Mouse (Mus musculus) neural tube, embryonic 15.5 days (tissue): ENCODE measurements around the gene D6Wsu163e. TPM values are rescaled to one million over a fixed set of nuclear protein-coding genes. Genes with fewer than 3 reads are reported as not detected.

Experiments used
- ATAC-seq: fragments of 200-750 bp; cut with Nextera tagmentation; 2 replicates; pipeline ENCODE4 v1.8.0; 2017; ENCODE audit warnings: mild to moderate bottlenecking, moderate TSS enrichment, moderate library complexity; ENCODE audit not compliant: low FRiP score
- H3K27ac ChIP-seq: fragments of 300-500 bp; sonication (generic); replicated peaks from 2 replicates; pipeline ENCODE4 v1.5.1; 2015; ENCODE audit warnings: mild to moderate bottlenecking, inconsistent platforms
- H3K27me3 ChIP-seq: fragments of 300-500 bp; sonication (generic); replicated peaks from 2 replicates; pipeline ENCODE4 v1.6.1; 2015; ENCODE audit warnings: inconsistent platforms
- H3K36me3 ChIP-seq: fragments of 300-500 bp; sonication (generic); 2 replicates; pipeline ENCODE4 v1.6.1; 2015; ENCODE audit warnings: inconsistent platforms
- H3K4me1 ChIP-seq: fragments of 300-500 bp; sonication (generic); 2 replicates; pipeline ENCODE4 v1.6.1; 2015; ENCODE audit warnings: inconsistent platforms
- H3K4me2 ChIP-seq: fragments of 300-500 bp; sonication (generic); 2 replicates; pipeline ENCODE4 v1.6.1; 2015; ENCODE audit warnings: inconsistent platforms, mild to moderate bottlenecking, moderate library complexity
- H3K4me3 ChIP-seq: fragments of 300-500 bp; sonication (generic); replicated peaks from 2 replicates; pipeline ENCODE4 v1.5.1; 2015; ENCODE audit warnings: mild to moderate bottlenecking, inconsistent platforms
- H3K9ac ChIP-seq: fragments of 300-500 bp; sonication (generic); replicated peaks from 2 replicates; pipeline ENCODE4 v1.6.1; 2015; ENCODE audit warnings: mild to moderate bottlenecking, inconsistent platforms
- H3K9me3 ChIP-seq: fragments of 300-500 bp; sonication (generic); replicated peaks from 2 replicates; pipeline ENCODE4 v1.6.1; 2016; ENCODE audit warnings: inconsistent platforms
- WGBS: fragments of 180-500 bp; shearing (Covaris S2); methylation state at CpG from one replicate; pipeline ENCODE4 v1.1.7; 2015; ENCODE audit warnings: mixed read lengths; 5-methylcytosine and 5-hydroxymethylcytosine counted together
- polyA plus RNA-seq: library from polyadenylated mRNA; unstranded; fragments of >200 nt; fragmentation: Nextera tagmentation; extraction: Ambion mirVana; gene quantifications from 2 replicates; pipeline ENCODE4 v1.2.1, GENCODE M21; 2015

D6Wsu163e gene
- 31.9 and 32.0 TPM in 2 replicates for polyA plus RNA-seq

DNA sequence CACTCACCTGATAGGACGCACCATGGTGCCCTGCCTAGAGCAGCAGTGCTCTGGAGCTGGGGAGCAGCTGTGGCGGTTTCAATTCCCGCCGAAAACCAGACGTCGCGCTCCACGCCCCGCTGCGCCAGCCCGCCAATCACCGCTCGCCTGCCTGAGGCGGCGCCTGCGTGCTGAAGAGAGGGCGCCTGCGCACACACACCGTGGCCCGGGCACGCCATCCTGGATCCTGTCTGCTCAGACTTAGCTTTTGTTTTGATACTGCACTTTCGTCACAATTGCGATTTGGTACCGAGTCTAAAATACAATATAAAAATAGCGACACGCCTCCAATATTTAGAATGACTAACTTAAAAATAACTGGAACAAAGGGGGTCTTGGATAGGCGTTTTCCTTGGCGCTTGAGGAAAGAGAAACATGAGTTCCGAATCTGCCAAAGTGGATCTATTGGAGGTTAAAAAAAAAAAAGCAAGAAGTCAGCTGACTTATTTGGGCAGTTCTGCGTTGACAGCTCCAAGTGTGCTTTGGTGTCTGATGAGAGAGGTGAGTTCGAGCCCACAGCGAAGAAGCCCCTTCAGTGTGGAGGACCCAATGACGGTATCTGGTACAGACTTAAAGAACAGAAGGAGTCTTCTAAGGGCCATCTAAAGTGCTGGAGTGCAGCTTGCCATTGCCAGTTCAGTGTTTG lies at the start of gene D6Wsu163e, which contains the start of gene Rad51ap1:
TSS of gene D6Wsu163e (plus strand) at position 476 of the 685 bp plus-strand sequence.
TSS of gene Rad51ap1 (minus strand) at position 101 of the 685 bp plus-strand sequence.
- H3K4me2 ChIP-seq, result peak within 1 kb of the TSS; percentile 94
- peak within 1 kb of the TSS; percentile 56 for H3K9ac ChIP-seq
- under 1% methylated on average over 33 of the region's 33 CpGs for WGBS
- peak; percentile 99 for ATAC-seq
- H3K4me3 ChIP-seq, result peak within 1 kb of the TSS; percentile 74
- no peaks in the 10 kb centered on the region for H3K9me3 ChIP-seq
- H3K27me3 ChIP-seq, result no peaks in the 10 kb centered on the region
- peak within 1 kb of the TSS; percentile 70 for H3K27ac ChIP-seq
- H3K4me1 ChIP-seq, result peaks cover 21% of the 10 kb centered on the region
- H3K36me3 ChIP-seq, result peaks cover 20% of the 10 kb centered on the region

DNA sequence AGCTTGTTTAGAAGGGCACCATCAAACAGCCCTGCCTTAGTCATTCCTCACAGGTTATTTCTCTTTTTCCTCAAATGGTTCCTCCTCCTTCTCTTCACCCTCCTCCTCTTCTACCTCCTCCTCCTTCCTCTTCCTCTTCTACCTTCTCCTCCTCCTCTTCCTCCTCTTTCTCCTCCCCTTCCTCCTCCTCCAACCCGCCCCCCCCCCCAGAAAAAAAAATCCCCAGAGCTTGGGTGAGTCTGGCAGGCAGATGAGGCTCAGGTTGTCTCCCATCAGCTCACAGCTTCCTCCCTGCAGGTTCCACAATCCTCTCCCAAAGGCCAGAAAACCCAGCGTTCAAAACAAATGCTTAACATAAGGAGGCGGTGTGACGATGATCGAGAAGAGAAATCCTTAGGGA lies 32.4 kb upstream of the D6Wsu163e start:
- no peaks in the 10 kb centered on the region for H3K9me3 ChIP-seq

DNA sequence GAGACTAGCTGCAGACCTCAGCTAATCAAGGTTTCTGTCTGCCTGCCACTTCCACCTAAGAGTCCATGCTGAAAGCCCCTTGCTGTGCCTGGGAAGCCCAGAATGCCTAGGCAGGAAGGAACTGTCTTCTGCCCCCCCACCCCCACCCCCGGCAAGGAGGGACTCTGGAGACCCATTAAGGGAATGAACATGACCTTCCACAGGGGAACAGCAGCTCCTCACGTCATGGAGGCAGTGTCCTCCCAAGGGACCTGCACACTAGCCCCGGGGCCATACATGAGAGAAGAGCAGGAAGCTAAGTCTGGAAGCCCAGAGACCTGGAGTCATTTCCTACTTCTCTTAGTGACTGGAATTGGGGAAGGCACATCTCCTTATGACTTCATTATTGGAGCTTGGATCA lies 31.9 kb upstream of the D6Wsu163e start:
- WGBS, result 68% methylated on average over 3 of the region's 3 CpGs
- ATAC-seq, result no peak
- Histone ChIP-seq H3K27ac (no peak overlapping the region), H3K9ac (no peak overlapping the region), H3K4me3 (no peak overlapping the region), H3K4me2 (no peak overlapping the region), H3K36me3 (no peaks in the 10 kb centered on the region), H3K9me3 (no peaks in the 10 kb centered on the region), H3K4me1 (no peaks in the 10 kb centered on the region), H3K27me3 (no peaks in the 10 kb centered on the region)

More for the DNA sequence above, 32.4 kb upstream of the D6Wsu163e start:
- WGBS, result 77% methylated on average over 4 of the region's 5 CpGs
- ATAC-seq, result no peak
- no peaks in the 10 kb centered on the region for H3K27me3 ChIP-seq
- no peak overlapping the region for H3K4me2 ChIP-seq
- H3K27ac ChIP-seq, result no peak overlapping the region
- H3K9ac ChIP-seq, result no peak overlapping the region
- no peaks in the 10 kb centered on the region for H3K4me1 ChIP-seq
- H3K4me3 ChIP-seq, result no peak overlapping the region
- no peaks in the 10 kb centered on the region for H3K36me3 ChIP-seq

- Histone ChIP-seq H3K9ac (no peak overlapping the region), H3K36me3 (no peaks in the 10 kb centered on the region), H3K9me3 (no peaks in the 10 kb centered on the region), H3K27ac (no peak overlapping the region), H3K4me1 (no peaks in the 10 kb centered on the region), H3K27me3 (no peaks in the 10 kb centered on the region), H3K4me3 (no peak overlapping the region), H3K4me2 (no peak overlapping the region)
- WGBS, result 86% methylated on average over 4 of the region's 4 CpGs
- ATAC-seq, result no peak
Measured at GRCm38 (mm10) chr6:126910727-126911126, 29.0 kb upstream of the D6Wsu163e start.

- H3K27ac ChIP-seq, result no peak overlapping the region
- H3K4me1 ChIP-seq, result no peaks in the 10 kb centered on the region
- H3K9ac ChIP-seq, result no peak overlapping the region
- no peak overlapping the region for H3K4me2 ChIP-seq
- ATAC-seq, result no peak
- H3K36me3 ChIP-seq, result no peaks in the 10 kb centered on the region
- WGBS, result 84% methylated on average over 5 of the region's 5 CpGs
- H3K27me3 ChIP-seq, result no peaks in the 10 kb centered on the region
- no peaks in the 10 kb centered on the region for H3K9me3 ChIP-seq
- H3K4me3 ChIP-seq, result no peak overlapping the region
Measured at GRCm38 (mm10) chr6:126914928-126915327, 24.8 kb upstream of the D6Wsu163e start.

DNA sequence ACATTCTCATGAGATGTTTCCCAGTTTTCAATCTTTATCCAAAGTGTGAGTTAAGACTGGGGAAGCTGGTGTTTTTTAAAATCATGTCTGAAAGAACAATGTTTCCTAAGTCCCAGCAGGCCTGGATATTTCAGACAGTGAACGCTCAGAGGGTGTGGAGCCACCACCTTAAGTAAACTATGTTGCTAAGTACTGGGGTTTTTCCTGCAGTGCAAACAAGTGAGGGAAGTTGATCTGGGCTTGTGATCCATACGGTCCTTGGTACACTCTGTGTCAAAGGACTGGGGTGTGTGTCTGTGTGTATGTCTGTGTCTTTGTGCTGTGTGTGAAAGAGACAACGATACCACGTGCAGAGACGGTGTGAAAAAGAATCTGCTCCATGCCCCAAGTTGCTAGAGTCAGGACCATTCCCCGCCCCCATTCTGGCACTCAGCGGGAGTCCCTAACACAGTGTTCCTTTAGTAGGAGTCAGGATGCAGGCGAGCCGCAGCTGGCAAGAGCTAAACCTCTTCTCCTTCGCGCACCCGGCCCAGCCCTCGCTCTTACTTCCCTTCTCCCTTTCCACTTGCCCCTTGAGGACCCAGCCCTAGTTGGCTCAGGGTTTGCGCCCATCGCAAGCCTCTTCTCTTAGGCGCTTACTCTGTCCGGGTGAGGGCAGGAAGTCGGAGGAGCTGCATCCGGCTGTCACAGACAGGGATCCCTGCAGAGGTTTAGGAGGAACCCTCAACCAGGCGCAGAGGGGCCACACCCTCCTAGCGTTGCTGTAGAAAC lies 18.5 kb upstream of the D6Wsu163e start, which contains the start of gene Dyrk4:
TSS of gene Dyrk4 (minus strand) at position 729 of the 771 bp plus-strand sequence.
- H3K36me3 ChIP-seq, result peaks cover 5% of the 10 kb centered on the region; the same call in 1 of the 2 replicates
- no peaks in the 10 kb centered on the region for H3K27me3 ChIP-seq
- peak within 1 kb of the TSS; percentile 21 for H3K4me3 ChIP-seq
- H3K9me3 ChIP-seq, result no peaks in the 10 kb centered on the region
- ATAC-seq, result no peak
- no peak within 1 kb of the TSS for H3K9ac ChIP-seq
- H3K4me2 ChIP-seq, result peak within 1 kb of the TSS; percentile 48
- WGBS, result 7% methylated on average over 21 of the region's 21 CpGs
- no peak within 1 kb of the TSS for H3K27ac ChIP-seq
- no peaks in the 10 kb centered on the region for H3K4me1 ChIP-seq

- no peak overlapping the region for H3K27ac ChIP-seq
- no peak overlapping the region for H3K4me3 ChIP-seq
- no peaks in the 10 kb centered on the region for H3K27me3 ChIP-seq
- 83% methylated on average over 2 of the region's 2 CpGs for WGBS
- H3K9me3 ChIP-seq, result no peaks in the 10 kb centered on the region
- no peaks in the 10 kb centered on the region for H3K36me3 ChIP-seq
- ATAC-seq, result no peak
- H3K4me2 ChIP-seq, result no peak overlapping the region
- no peak overlapping the region for H3K9ac ChIP-seq
- H3K4me1 ChIP-seq, result no peaks in the 10 kb centered on the region
Measured at GRCm38 (mm10) chr6:126932896-126933295, 6.9 kb upstream of the D6Wsu163e start.

DNA sequence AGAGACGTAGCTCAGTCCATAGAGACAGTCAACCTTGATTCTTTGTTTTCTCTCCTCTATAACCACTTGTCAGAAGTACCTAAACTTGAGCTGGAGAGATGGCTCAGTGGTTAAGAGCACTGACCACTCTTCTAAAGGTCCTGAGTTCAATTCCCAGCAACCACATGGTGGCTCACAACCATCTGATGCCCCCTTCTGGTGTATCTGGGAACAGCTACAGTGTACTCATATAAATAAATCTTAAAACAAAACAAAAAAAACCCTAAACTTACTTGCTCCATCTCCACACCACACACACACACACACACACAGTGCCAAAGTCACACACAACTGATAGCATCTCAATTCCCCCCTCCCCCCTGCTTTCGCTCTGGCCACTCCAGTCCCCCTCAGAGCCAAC lies 1.7 kb upstream of the D6Wsu163e start:
- H3K36me3 ChIP-seq, result peaks cover 7% of the 10 kb centered on the region
- H3K9me3 ChIP-seq, result no peaks in the 10 kb centered on the region
- peaks cover 21% of the 10 kb centered on the region for H3K4me1 ChIP-seq
- 86% methylated on average over 2 of the region's 2 CpGs for WGBS
- H3K4me3 ChIP-seq, result 0 out of 2 replicates have a peak overlapping the region, but pooled peaks have one; percentile 74
- H3K4me2 ChIP-seq, result peak overlapping the region; percentile 94
- H3K9ac ChIP-seq, result no peak overlapping the region
- no peaks in the 10 kb centered on the region for H3K27me3 ChIP-seq
- ATAC-seq, result no peak
- H3K27ac ChIP-seq, result no peak overlapping the region

DNA sequence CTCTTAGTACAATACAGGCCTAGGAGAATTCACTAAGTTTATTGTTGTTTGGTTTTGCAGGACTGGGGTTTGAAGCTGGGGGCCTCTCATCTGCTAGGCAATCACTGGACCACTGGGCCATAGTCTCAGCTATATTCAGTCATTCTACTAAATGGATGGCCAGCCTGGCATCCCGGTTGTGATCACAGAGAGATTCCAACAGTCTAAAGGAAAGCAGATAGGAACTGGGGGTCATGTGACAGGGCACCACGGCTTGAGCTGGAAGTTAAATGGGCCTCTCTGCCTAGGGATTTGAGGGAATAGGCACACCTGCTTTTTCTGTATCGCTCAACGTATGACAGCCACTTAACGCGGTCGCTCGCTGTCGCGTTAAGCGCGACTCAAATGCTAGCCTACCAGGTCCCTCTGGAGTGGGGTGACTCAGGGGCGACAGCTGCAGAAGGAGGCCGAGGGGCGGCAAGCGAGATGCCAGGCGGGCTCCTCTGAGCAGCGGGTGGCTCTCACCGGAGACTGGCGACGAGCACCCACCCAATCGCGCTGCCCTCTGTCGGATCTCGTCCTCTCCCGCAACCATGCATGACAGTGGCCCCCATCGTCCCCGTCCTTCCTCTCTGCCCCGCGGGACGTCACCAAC lies 792 bp upstream of the D6Wsu163e start:
- no peak overlapping the region for H3K27ac ChIP-seq
- no peak; the same call in 1 of the 2 replicates for ATAC-seq
- no peaks in the 10 kb centered on the region for H3K27me3 ChIP-seq
- H3K9ac ChIP-seq, result peak overlapping the region; percentile 51
- under 1% methylated on average over 31 of the region's 31 CpGs for WGBS
- peaks cover 13% of the 10 kb centered on the region for H3K36me3 ChIP-seq
- H3K4me3 ChIP-seq, result peak overlapping the region; percentile 74
- H3K4me1 ChIP-seq, result peaks cover 21% of the 10 kb centered on the region
- peak overlapping the region; percentile 94 for H3K4me2 ChIP-seq
- no peaks in the 10 kb centered on the region for H3K9me3 ChIP-seq

DNA sequence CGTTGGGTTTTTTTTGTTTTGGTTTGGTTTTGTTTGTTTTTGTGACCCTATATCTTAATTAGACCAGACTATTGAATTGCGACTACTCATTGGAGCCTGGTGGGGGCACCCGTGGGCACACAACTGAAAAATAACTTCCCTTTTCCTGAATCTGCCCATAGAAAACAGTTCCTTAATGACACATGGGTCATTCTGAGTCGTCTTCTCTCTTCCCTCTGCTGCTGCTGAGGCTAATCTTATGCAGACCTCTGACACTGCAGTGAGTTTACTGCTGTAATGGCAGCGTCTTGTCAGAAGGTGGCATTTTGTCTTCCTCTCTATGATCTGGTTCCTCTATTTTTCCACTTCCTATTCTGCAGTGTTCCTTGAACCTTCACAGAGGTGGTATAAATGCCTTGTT lies 689 bp downstream of the D6Wsu163e start:
- Histone ChIP-seq H3K36me3 (peaks cover 27% of the 10 kb centered on the region), H3K27me3 (no peaks in the 10 kb centered on the region), H3K9ac (peak overlapping the region; percentile 56), H3K27ac (no peak overlapping the region), H3K9me3 (no peaks in the 10 kb centered on the region), H3K4me2 (peak overlapping the region; percentile 94), H3K4me1 (peaks cover 21% of the 10 kb centered on the region), H3K4me3 (peak overlapping the region; percentile 74)
- WGBS, result 1% methylated on average over 5 of the region's 5 CpGs
- ATAC-seq, result peak; percentile 10; the same call in 1 of the 2 replicates

DNA sequence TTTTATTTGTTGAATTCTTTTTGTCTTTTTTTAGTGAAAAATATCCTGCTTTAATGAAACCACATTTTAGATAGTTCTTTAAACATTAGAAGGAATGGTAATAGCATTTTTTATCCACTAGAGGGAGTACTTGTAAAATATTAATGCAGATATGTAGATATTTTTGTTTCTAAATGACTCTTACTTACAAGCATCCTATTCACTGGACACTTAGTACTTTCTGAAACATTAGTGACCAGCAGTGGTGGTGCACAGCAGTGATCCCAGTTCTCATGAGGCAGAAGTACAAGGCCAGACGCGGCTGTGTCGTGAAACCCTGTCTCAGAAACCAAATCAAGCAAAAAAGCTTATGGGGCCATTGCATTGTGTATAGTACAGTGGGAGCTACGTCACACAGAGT lies 8.6 kb downstream of the D6Wsu163e start:
- peaks cover 63% of the 10 kb centered on the region for H3K36me3 ChIP-seq
- H3K4me1 ChIP-seq, result no peaks in the 10 kb centered on the region
- no peak overlapping the region for H3K4me2 ChIP-seq
- no peaks in the 10 kb centered on the region for H3K27me3 ChIP-seq
- no peak overlapping the region for H3K4me3 ChIP-seq
- ATAC-seq, result no peak
- 90% methylated on average over 4 of the region's 4 CpGs for WGBS
- H3K27ac ChIP-seq, result no peak overlapping the region
- no peaks in the 10 kb centered on the region for H3K9me3 ChIP-seq
- H3K9ac ChIP-seq, result no peak overlapping the region
